Mouse (Mus musculus) ZHBTc4 (cell line): ENCODE measurements at regions not wholly inside any gene's neighbourhood (a gene's known extent, or its start where the extent isn't known, plus 50 kb on each side); places are given as distances from the start of the nearest gene placed in this dataset.

Source experiments
- DNase-seq: peaks from one replicate; pipeline ENCODE4 v3.0.0-alpha.2; 2011; ENCODE audit warnings: low read depth, low spot score

- no peak for DNase-seq
These were observed 262.8 kb downstream of the Ankrd50 start for GRCm38 (mm10) chr3:38221834-38222215.

- peak; percentile 57 for DNase-seq
These were observed 263.5 kb downstream of the Ankrd50 start for GRCm38 (mm10) chr3:38220934-38221833.

GRCm38 (mm10) chr3:38209081-38209480 is 275.6 kb downstream of the Ankrd50 start:
- no peak for DNase-seq

- no peak for DNase-seq
These were observed 276.8 kb downstream of the Ankrd50 start for GRCm38 (mm10) chr3:38207867-38208266.

GRCm38 (mm10) chr3:38201861-38202656 is 282.6 kb downstream of the Ankrd50 start:
- no peak for DNase-seq

- DNase-seq: no peak
These were observed 290.6 kb downstream of the Ankrd50 start for GRCm38 (mm10) chr3:38194001-38194400.

- DNase-seq: no peak
These were observed 297.2 kb downstream of the Ankrd50 start for GRCm38 (mm10) chr3:38187406-38187896.

GRCm38 (mm10) chr3:38186503-38186902 is 298.1 kb downstream of the Ankrd50 start:
- DNase-seq: no peak

- DNase-seq: no peak
These were observed 306.3 kb downstream of the Ankrd50 start for GRCm38 (mm10) chr3:38178295-38178694.

- no peak for DNase-seq
These were observed 308.7 kb downstream of the Ankrd50 start for GRCm38 (mm10) chr3:38175946-38176345.

- no peak for DNase-seq
These were observed 309.8 kb downstream of the Ankrd50 start for GRCm38 (mm10) chr3:38174735-38175280.

GRCm38 (mm10) chr3:38152408-38152807 is 332.2 kb downstream of the Ankrd50 start:
- DNase-seq: no peak

- no peak for DNase-seq
These were observed 332.8 kb downstream of the Ankrd50 start for GRCm38 (mm10) chr3:38151821-38152220.

- no peak for DNase-seq
These were observed 338.0 kb downstream of the Ankrd50 start for GRCm38 (mm10) chr3:38146663-38147062.

- no peak for DNase-seq
These were observed 339.2 kb downstream of the Ankrd50 start for GRCm38 (mm10) chr3:38145444-38145843.

GRCm38 (mm10) chr3:38144650-38145049 is 340.0 kb downstream of the Ankrd50 start:
- DNase-seq: no peak

GRCm38 (mm10) chr3:38143147-38143883 is 341.3 kb downstream of the Ankrd50 start:
- DNase-seq: no peak

GRCm38 (mm10) chr3:38139387-38139786 is 345.3 kb downstream of the Ankrd50 start:
- no peak for DNase-seq

- no peak for DNase-seq
These were observed 346.6 kb downstream of the Ankrd50 start for GRCm38 (mm10) chr3:38138014-38138413.

GRCm38 (mm10) chr3:38135808-38136214 is 348.8 kb downstream of the Ankrd50 start:
- DNase-seq: no peak

- DNase-seq: no peak
These were observed 350.2 kb downstream of the Ankrd50 start for GRCm38 (mm10) chr3:38134425-38134824.

- no peak for DNase-seq
These were observed 352.8 kb downstream of the Ankrd50 start for GRCm38 (mm10) chr3:38131887-38132220.
